Mouse (Mus musculus): ENCODE data around the gene Hist2h2ab. TPM values are rescaled to one million over a fixed set of nuclear protein-coding genes. Genes with fewer than 3 reads are reported as not detected.

Gene Hist2h2ab
- total and polyA plus RNA-seq, 2 experiments from 2014 or later: 166 TPM; not detected in 1

DNA sequence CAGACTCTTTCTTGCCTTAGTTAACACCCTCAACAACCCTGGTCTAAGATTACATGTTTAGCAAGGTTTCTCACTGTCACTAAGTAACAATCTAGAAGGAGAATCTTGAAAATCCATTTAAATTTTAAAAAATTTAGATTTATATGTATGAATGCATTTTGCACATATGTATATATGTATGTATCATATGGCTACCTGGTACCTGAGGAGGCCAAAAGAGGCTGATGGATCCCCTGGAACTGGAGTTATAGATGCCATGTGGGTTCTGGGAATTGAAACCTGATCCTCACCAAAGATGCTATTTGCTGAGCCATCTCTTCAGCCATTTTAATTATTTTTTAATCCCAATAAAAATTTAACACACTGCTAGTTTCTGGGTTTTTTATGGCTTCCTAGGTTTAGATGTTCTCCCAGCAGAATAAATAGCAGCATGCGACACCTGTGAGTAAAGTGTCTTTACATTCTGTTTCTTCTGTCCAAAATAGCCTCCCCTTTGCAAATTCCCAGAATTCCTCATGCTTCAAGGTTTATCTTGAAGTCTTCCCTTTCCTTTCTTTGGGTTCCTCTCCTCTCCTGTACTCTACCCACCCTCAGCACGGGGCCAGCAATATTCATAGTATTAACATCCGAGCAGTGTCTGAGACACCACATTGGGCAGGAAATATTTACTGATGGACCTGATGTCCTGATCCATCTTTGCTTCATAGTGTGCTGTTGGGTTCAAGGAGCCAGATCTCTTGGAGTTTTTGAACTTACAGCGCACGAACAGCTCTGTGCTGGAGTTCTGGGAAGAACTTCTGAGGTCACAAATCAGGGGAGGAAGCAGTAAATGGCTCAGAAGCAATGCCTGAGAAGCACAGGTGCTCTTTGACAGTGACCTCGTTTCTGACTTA is 28.7 kb downstream of the Hist2h2ab start:
- Histone ChIP-seq H3K27ac (ENCODE audit: low read depth, low read length) (no peak overlapping the region), H3K9me3 (ENCODE audit: low read length) (no peaks in the 10 kb centered on the region), H3K36me3 (ENCODE audit: insufficient read depth) (no peaks in the 10 kb centered on the region), H3K9ac (no peak overlapping the region), H3K27me3 (ENCODE audit: insufficient read depth, low read length) (no peaks in the 10 kb centered on the region), H3K4me2 (ENCODE audit: low read depth) (peak overlapping the region; percentile 39), H3K4me3 (ENCODE audit: low read depth, low read length) (no peak overlapping the region), H3K4me1 (ENCODE audit: insufficient read depth) (0 out of 2 replicates have a peak, but pooled peaks cover 9% of the 10 kb centered on the region)
- WGBS: 49% methylated on average over 6 of the region's 6 CpGs
- ATAC-seq: no peak
- DNase-seq: no peak
- no peak for TF ChIP-seq CTCF (IDR thresholded peaks at IDR 0.05; ENCODE audit: low read depth)

- no peak for TF ChIP-seq CTCF (IDR thresholded peaks at IDR 0.05; ENCODE audit: low read depth)
- Histone ChIP-seq H3K4me3 (ENCODE audit: low read depth, low read length) (no peak overlapping the region), H3K27ac (ENCODE audit: low read depth, low read length) (no peak overlapping the region), H3K27me3 (ENCODE audit: insufficient read depth, low read length) (no peaks in the 10 kb centered on the region), H3K36me3 (ENCODE audit: insufficient read depth) (no peaks in the 10 kb centered on the region), H3K4me1 (ENCODE audit: insufficient read depth) (0 out of 2 replicates have a peak, but pooled peaks cover 9% of the 10 kb centered on the region), H3K9ac (no peak overlapping the region), H3K4me2 (ENCODE audit: low read depth) (no peak overlapping the region), H3K9me3 (ENCODE audit: low read length) (no peaks in the 10 kb centered on the region)
- ATAC-seq: no peak
- WGBS: 39% methylated on average over 4 of the region's 4 CpGs
- no peak for DNase-seq
These were observed 29.3 kb downstream of the Hist2h2ab start for GRCm38 (mm10) chr3:96249034-96249345.

GRCm38 (mm10) chr3:96250890-96251289 is 31.2 kb downstream of the Hist2h2ab start:
- H3K27ac ChIP-seq (ENCODE audit: low read depth, low read length): no peak overlapping the region
- no peaks in the 10 kb centered on the region for H3K9me3 ChIP-seq (ENCODE audit: low read length)
- no peaks in the 10 kb centered on the region for H3K36me3 ChIP-seq (ENCODE audit: insufficient read depth)
- no peak overlapping the region for H3K9ac ChIP-seq
- no peak overlapping the region for H3K4me2 ChIP-seq (ENCODE audit: low read depth)
- H3K4me3 ChIP-seq (ENCODE audit: low read depth, low read length): no peak overlapping the region
- no peaks in the 10 kb centered on the region for H3K27me3 ChIP-seq (ENCODE audit: insufficient read depth, low read length)
- 0 out of 2 replicates have a peak, but pooled peaks cover 4% of the 10 kb centered on the region for H3K4me1 ChIP-seq (ENCODE audit: insufficient read depth)
- WGBS: 74% methylated on average over 3 of the region's 3 CpGs
- DNase-seq (no peak), ATAC-seq (no peak)
- TF ChIP-seq CTCF (IDR thresholded peaks at IDR 0.05; ENCODE audit: low read depth): no peak

DNA sequence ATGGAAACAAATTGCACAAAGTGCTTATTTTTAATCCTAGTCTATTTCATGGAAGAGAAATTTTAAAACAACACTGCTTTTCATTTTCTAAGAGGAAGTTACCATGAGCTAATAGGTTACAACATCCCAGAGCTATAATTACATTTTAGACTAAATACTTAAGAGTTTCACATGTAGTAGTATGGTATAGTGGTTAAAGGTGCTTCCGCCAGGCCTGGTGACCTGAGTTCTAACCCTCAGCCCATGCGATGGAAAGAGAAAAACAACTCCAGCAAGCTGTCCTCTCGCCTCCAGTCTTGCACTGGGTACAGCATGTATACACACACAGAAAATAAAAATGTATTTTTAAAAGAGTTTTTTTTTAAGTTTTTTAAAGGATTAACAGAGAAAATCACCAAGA is 32.1 kb downstream of the Hist2h2ab start:
- 93% methylated on average over 3 of the region's 3 CpGs for WGBS
- no peaks in the 10 kb centered on the region for H3K9me3 ChIP-seq (ENCODE audit: low read length)
- H3K27ac ChIP-seq (ENCODE audit: low read depth, low read length): no peak overlapping the region
- H3K36me3 ChIP-seq (ENCODE audit: insufficient read depth): no peaks in the 10 kb centered on the region
- TF ChIP-seq CTCF (IDR thresholded peaks at IDR 0.05; ENCODE audit: low read depth): no peak
- no peak for ATAC-seq
- no peak overlapping the region for H3K4me3 ChIP-seq (ENCODE audit: low read depth, low read length)
- no peak overlapping the region for H3K4me2 ChIP-seq (ENCODE audit: low read depth)
- DNase-seq: no peak
- H3K9ac ChIP-seq: no peak overlapping the region
- H3K4me1 ChIP-seq (ENCODE audit: insufficient read depth): 0 out of 2 replicates have a peak, but pooled peaks cover 4% of the 10 kb centered on the region
- no peaks in the 10 kb centered on the region for H3K27me3 ChIP-seq (ENCODE audit: insufficient read depth, low read length)

GRCm38 (mm10) chr3:96254683-96255355 is 35.2 kb downstream of the Hist2h2ab start:
- Histone ChIP-seq H3K36me3 (ENCODE audit: insufficient read depth) (no peaks in the 10 kb centered on the region), H3K27me3 (ENCODE audit: insufficient read depth, low read length) (no peaks in the 10 kb centered on the region), H3K9ac (no peak overlapping the region), H3K4me2 (ENCODE audit: low read depth) (no peak overlapping the region), H3K9me3 (ENCODE audit: low read length) (no peaks in the 10 kb centered on the region), H3K4me3 (ENCODE audit: low read depth, low read length) (no peak overlapping the region), H3K27ac (ENCODE audit: low read depth, low read length) (no peak overlapping the region), H3K4me1 (ENCODE audit: insufficient read depth) (no peaks in the 10 kb centered on the region)
- 55% methylated on average over 10 of the region's 10 CpGs for WGBS
- DNase-seq (peak; percentile 48), ATAC-seq (peak; percentile 68)
- TF ChIP-seq CTCF (IDR thresholded peaks at IDR 0.05; ENCODE audit: low read depth): no peak

DNA sequence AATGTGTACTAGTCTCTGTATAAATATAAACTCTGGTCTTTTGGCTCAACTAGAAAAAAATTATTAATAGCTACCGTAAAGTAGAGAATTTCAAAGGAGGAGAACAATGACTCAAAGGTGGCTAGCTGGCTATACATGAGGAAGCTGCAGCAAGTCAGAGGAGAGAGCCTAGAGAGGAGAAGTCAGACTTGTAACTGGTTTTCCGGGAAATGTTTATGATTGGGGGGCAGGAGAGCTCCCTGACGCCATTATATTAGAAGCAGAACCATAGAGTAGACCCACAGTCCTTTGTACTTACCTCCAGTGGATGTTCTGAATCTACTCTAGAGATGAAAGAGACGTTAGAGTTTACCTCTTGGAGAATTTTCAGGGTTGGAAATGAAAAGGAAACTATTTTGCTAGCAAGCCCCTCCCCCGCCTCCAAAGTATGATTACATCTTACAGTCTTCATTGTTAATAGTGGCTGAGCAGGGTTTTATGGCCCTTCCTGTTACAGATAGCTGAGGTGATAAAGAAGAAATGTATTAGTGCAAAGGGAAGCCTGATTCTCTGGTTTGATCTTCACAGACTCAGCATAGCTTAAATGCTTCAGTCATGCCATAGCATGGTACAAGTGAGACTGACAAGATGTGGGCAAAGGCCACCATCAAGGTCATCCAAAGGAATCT is 36.4 kb downstream of the Hist2h2ab start:
- no peak for ATAC-seq
- H3K9ac ChIP-seq: no peak overlapping the region
- no peak for DNase-seq
- H3K4me1 ChIP-seq (ENCODE audit: insufficient read depth): no peaks in the 10 kb centered on the region
- no peak overlapping the region for H3K4me3 ChIP-seq (ENCODE audit: low read depth, low read length)
- no peaks in the 10 kb centered on the region for H3K27me3 ChIP-seq (ENCODE audit: insufficient read depth, low read length)
- no peak overlapping the region for H3K27ac ChIP-seq (ENCODE audit: low read depth, low read length)
- H3K4me2 ChIP-seq (ENCODE audit: low read depth): no peak overlapping the region
- H3K36me3 ChIP-seq (ENCODE audit: insufficient read depth): no peaks in the 10 kb centered on the region
- 83% methylated on average over 5 of the region's 5 CpGs for WGBS
- H3K9me3 ChIP-seq (ENCODE audit: low read length): no peaks in the 10 kb centered on the region
- no peak for TF ChIP-seq CTCF (IDR thresholded peaks at IDR 0.05; ENCODE audit: low read depth)

Measured in forebrain, postnatal 0 days (tissue).